Mouse (Mus musculus) forebrain, postnatal 0 days (tissue): ENCODE measurements around the gene Rps15. TPM values are rescaled to one million over a fixed set of nuclear protein-coding genes. Genes with fewer than 3 reads are reported as not detected.

Experiments used
- ATAC-seq: fragments of 200-750 bp; cut with Nextera tagmentation; 2 replicates; pipeline ENCODE4 v1.8.0; 2017; ENCODE audit warnings: mild to moderate bottlenecking, moderate library complexity
- DNase-seq: peaks from one replicate; pipeline ENCODE4 v3.0.0-alpha.2; 2015
- H3K27ac ChIP-seq: fragments of 300-500 bp; sonication (generic); 2 replicates; pipeline ENCODE4 v1.5.1; 2014; ENCODE audit warnings: low read depth, mild to moderate bottlenecking, antibody characterized with exemption, low read length, moderate library complexity, mixed read lengths
- H3K27me3 ChIP-seq: fragments of 300-500 bp; sonication (generic); 2 replicates; pipeline ENCODE4 v1.6.1; 2014; ENCODE audit warnings: mild to moderate bottlenecking, low read length, mixed read lengths; ENCODE audit not compliant: insufficient read depth
- H3K36me3 ChIP-seq: fragments of 300-500 bp; sonication (generic); 2 replicates; pipeline ENCODE4 v1.6.1; 2014; ENCODE audit warnings: mild to moderate bottlenecking, moderate library complexity; ENCODE audit not compliant: insufficient read depth
- H3K4me1 ChIP-seq: fragments of 300-500 bp; sonication (generic); 2 replicates; pipeline ENCODE4 v1.6.1; 2014; ENCODE audit warnings: antibody characterized with exemption; ENCODE audit not compliant: insufficient read depth
- H3K4me2 ChIP-seq: fragments of 300-500 bp; sonication (generic); 2 replicates; pipeline ENCODE4 v1.6.1; 2014; ENCODE audit warnings: low read depth, mild to moderate bottlenecking, moderate library complexity
- H3K4me3 ChIP-seq: fragments of 300-500 bp; sonication (generic); 2 replicates; pipeline ENCODE4 v1.5.1; 2014; ENCODE audit warnings: low read depth, low read length, mixed read lengths
- H3K9ac ChIP-seq: fragments of 300-500 bp; sonication (generic); 2 replicates; pipeline ENCODE4 v1.6.1; 2014; ENCODE audit warnings: mild to moderate bottlenecking
- H3K9me3 ChIP-seq: fragments of 300-500 bp; sonication (generic); 2 replicates; pipeline ENCODE4 v1.6.1; 2016; ENCODE audit warnings: low read length
- CTCF ChIP-seq: sonication (generic); IDR thresholded peaks from 2 replicates; pipeline ENCODE4 v1.5.1; 2016; ENCODE audit warnings: antibody characterized with exemption, control low read depth, low read depth
- WGBS: fragments of 180-500 bp; shearing (Covaris S2); extraction: QIAGEN DNeasy Blood & Tissue Kit; methylation state at CpG from one replicate; pipeline ENCODE4 v1.1.7; 2014; 5-methylcytosine and 5-hydroxymethylcytosine counted together
- polyA plus RNA-seq: library from polyadenylated mRNA; unstranded; fragments of >200 nt; fragmentation: Nextera tagmentation; extraction: Ambion mirVana; gene quantifications from 2 replicates; pipeline ENCODE4 v1.2.1, GENCODE M21; 2015
- total RNA-seq: library from RNA; depleted of rRNA; stranded (reverse); fragments of >200 nt; gene quantifications from 2 replicates; pipeline ENCODE4 v1.2.3, GENCODE M21; 2014

The Rps15 gene
- total and polyA plus RNA-seq, 2 experiments from 2014 or later = 681 to 1,181 TPM

DNA sequence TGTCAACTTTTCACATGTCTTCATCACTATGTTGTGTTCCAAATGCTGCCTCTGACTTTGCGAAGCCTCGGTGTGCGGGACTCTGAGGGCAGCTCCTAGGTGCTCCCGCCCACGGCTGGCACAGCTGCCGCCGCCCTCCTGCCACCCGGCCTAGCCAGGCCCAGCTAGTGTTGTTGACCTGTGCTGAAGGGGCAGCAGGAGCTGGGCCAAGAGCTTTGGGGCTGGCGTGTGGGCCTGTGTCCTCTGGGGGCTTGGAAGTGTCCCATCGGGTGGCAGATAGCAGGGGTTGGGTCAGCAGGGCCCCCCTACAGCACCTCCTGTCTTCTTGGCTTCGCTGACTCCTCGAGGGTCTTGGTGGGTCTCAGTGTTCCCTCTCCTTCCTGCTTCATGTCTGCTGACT lies 13.0 kb upstream of the Rps15 start:
- Histone ChIP-seq H3K9ac (no peak overlapping the region), H3K27me3 (no peaks in the 10 kb centered on the region), H3K4me2 (no peak overlapping the region), H3K4me1 (no peaks in the 10 kb centered on the region), H3K4me3 (no peak overlapping the region), H3K9me3 (no peaks in the 10 kb centered on the region), H3K36me3 (peaks cover 82% of the 10 kb centered on the region), H3K27ac (no peak overlapping the region)
- 92% methylated on average over 12 of the region's 12 CpGs for WGBS
- DNase-seq = no peak
- no peak for ATAC-seq
- TF ChIP-seq CTCF = no peak

DNA sequence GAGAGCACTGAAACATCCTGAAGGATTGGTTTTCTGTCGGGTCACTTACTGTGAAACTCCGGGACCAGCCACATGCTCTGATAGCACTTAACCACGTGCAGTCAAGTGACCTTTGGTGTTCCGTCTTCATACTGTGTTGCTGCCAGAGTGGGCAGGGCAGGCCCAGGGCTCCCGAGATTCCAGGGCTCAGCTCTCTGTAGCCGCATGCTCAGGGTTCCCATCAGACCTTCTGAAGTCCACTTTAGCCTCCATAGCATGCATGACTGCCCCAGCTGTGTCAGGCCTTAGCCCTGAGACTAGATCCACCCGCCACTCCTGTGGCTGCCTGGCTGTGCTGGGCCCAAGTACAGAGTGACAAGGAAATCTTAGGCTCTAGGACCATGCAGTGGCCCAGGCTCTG lies 10.9 kb upstream of the Rps15 start:
- no peak overlapping the region for H3K27ac ChIP-seq
- WGBS = 89% methylated on average over 7 of the region's 7 CpGs
- H3K9ac ChIP-seq = no peak overlapping the region
- TF ChIP-seq CTCF = no peak
- H3K4me3 ChIP-seq = no peak overlapping the region
- DNase-seq (no peak), ATAC-seq (no peak)
- H3K27me3 ChIP-seq = no peaks in the 10 kb centered on the region
- peaks cover 88% of the 10 kb centered on the region for H3K36me3 ChIP-seq
- no peak overlapping the region for H3K4me2 ChIP-seq
- no peaks in the 10 kb centered on the region for H3K9me3 ChIP-seq
- no peaks in the 10 kb centered on the region for H3K4me1 ChIP-seq

DNA sequence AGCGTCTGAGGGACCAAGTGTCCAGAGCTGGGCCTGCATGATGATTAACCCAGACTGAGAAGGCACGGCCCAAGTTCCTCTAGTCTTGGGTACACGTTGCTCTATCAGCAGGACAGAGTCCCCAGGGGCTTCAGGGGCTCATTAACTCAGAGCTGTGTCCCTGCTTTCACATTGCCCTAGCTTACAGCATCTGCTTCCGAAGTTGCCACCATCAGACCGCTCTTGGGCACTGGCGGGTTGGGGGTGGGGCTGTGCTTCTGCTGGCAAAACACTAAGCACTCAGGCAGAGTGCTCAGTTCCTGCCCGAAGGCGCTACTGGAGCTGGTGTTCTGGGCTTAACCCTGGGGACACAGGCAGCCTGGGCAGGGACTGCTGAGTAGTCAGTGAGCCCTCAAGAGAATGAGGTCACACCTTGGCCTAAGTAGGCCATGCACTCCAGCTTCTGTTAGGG lies 10.3 kb upstream of the Rps15 start:
- H3K36me3 ChIP-seq = peaks cover 93% of the 10 kb centered on the region
- H3K4me1 ChIP-seq = no peaks in the 10 kb centered on the region
- H3K4me2 ChIP-seq = no peak overlapping the region
- no peak for TF ChIP-seq CTCF
- H3K4me3 ChIP-seq = no peak overlapping the region
- no peak overlapping the region for H3K27ac ChIP-seq
- no peak overlapping the region for H3K9ac ChIP-seq
- no peaks in the 10 kb centered on the region for H3K9me3 ChIP-seq
- DNase-seq (no peak), ATAC-seq (no peak)
- 77% methylated on average over 8 of the region's 8 CpGs for WGBS
- no peaks in the 10 kb centered on the region for H3K27me3 ChIP-seq

DNA sequence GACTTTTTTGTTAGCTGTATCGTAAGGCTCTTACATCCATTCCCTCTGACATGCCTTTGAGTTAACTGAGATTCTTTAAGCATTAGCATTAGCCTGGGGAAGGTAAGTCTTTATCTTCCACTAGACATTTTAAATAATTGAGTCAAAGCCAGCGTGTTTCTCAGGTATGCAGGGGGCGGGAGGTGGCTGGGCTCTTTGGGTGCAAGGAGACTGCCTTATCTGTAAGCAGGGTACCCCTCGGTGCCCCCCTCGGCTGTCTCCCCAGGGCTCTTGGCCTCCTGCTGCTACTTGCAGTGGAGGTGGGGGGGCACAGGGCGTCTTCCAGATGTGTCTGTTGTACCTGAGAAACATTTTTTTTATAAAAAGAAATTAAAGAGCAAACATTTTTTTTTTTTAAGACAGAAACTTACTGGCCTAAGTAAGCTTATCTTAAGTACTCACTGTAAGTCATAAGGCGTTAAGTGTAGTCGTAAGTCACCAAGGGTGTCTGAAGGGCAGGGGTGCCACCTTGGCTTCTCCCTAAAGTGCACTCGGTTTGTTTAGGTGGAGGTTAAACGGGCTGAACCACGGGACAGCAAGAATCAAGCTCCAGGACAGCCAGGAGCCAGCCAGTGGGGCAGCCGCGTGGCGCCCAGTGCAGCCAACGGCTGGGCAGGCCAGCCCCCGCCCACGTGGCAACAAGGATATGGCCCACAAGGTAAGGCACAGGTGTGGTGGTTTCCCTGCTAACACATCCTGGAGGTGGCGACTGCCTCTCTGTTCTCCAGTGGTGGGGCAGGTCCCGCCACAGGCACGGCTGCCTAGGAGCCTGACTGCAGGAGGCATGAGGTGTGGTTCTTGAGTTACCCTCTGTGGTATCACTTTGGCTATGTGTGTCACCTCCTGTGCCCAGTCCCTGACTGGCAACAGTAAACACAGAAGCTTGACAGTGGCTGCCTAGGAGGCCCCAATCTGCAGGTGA lies 9.5 kb upstream of the Rps15 start:
- Histone ChIP-seq H3K4me1 (no peaks in the 10 kb centered on the region), H3K9me3 (no peaks in the 10 kb centered on the region), H3K9ac (no peak overlapping the region), H3K4me2 (no peak overlapping the region), H3K36me3 (peaks cover 92% of the 10 kb centered on the region), H3K27me3 (no peaks in the 10 kb centered on the region), H3K4me3 (no peak overlapping the region), H3K27ac (no peak overlapping the region)
- 89% methylated on average over 20 of the region's 20 CpGs for WGBS
- no peak for DNase-seq
- no peak for ATAC-seq
- TF ChIP-seq CTCF = no peak

DNA sequence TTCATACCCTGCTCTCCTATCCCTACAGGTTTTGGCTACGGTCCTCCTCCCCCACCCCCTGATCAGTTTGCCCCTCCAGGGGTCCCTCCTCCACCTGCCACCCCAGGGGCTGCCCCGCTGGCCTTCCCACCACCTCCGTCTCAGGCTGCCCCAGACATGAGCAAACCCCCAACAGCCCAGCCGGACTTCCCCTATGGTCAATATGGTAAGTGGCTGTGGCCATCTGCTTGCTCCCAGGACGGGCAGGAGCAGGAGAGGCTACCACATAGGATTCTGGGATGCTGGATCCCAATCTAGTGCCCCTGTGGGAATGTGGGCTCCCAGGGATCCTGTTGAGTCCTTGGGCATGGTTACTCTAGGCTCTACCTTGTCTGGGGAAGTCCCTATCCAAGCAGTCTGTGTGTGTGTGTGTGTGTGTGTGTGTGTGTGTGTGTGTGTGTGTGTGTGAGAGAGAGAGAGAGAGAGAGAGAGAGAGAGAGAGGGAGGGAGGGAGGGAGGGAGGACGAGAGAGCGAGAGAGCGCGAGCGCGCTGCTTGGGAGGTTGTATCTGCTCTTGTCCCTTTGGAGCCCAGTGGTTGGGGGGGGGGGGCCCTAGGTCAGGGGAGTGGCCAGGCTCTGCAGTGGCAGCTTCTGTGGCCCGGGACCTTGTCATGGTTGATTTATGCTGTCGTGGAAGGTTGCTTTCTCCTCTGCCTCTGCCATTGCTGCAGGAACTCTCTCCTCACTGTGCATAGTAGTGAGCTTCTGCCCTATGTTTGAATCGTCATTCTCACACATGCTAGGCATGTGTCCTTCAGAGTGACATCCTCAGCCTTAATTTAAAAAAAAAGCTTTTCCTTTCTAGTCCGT lies 6.8 kb upstream of the Rps15 start:
- Histone ChIP-seq H3K27me3 (no peaks in the 10 kb centered on the region), H3K4me2 (no peak overlapping the region), H3K36me3 (peaks cover 80% of the 10 kb centered on the region), H3K4me3 (no peak overlapping the region), H3K4me1 (no peaks in the 10 kb centered on the region), H3K9ac (no peak overlapping the region), H3K9me3 (no peaks in the 10 kb centered on the region), H3K27ac (no peak overlapping the region)
- WGBS = 75% methylated on average over 15 of the region's 15 CpGs
- ATAC-seq (no peak), DNase-seq (no peak)
- no peak for TF ChIP-seq CTCF

GRCm38 (mm10) chr10:80288097-80288496 lies 4.2 kb upstream of the Rps15 start:
- H3K4me1 ChIP-seq = peaks cover 5% of the 10 kb centered on the region
- DNase-seq (no peak), ATAC-seq (no peak)
- H3K36me3 ChIP-seq = peaks cover 57% of the 10 kb centered on the region
- no peak overlapping the region for H3K9ac ChIP-seq
- no peak overlapping the region for H3K4me2 ChIP-seq
- no peak overlapping the region for H3K27ac ChIP-seq
- H3K9me3 ChIP-seq = no peaks in the 10 kb centered on the region
- H3K27me3 ChIP-seq = no peaks in the 10 kb centered on the region
- H3K4me3 ChIP-seq = no peak overlapping the region
- 93% methylated on average over 12 of the region's 12 CpGs for WGBS
- TF ChIP-seq CTCF = no peak

DNA sequence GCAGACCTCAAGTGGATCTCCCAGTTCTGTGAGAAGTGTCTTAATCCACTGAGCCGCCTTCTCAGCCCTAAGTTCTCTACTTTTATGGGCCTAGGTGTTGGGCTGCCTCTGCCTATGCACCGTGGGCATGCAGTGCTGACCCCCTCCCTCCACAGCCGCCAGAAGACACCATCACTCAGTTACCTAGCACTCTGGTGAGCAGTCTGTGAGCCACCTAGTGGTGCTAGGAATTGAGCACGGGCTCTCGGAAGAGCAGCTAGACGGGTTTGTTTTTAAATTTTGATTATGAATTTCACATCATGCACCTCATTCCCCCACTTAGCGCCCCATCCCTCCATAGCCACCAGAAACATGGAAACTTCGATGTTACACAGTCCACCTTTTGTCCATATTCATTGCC lies 3.6 kb upstream of the Rps15 start:
- 70% methylated on average over 8 of the region's 8 CpGs for WGBS

More for the DNA sequence above, 3.6 kb upstream of the Rps15 start:
- DNase-seq (no peak), ATAC-seq (no peak)
- no peak overlapping the region for H3K9ac ChIP-seq
- H3K4me3 ChIP-seq = no peak overlapping the region
- no peaks in the 10 kb centered on the region for H3K27me3 ChIP-seq
- no peaks in the 10 kb centered on the region for H3K9me3 ChIP-seq
- H3K4me1 ChIP-seq = peaks cover 8% of the 10 kb centered on the region
- peak; percentile 39 for TF ChIP-seq CTCF
- no peak overlapping the region for H3K27ac ChIP-seq
- no peak overlapping the region for H3K4me2 ChIP-seq
- peaks cover 52% of the 10 kb centered on the region for H3K36me3 ChIP-seq
